Mouse (Mus musculus) lung, adult 2 months (tissue): Measurements from ENCODE around the gene Prm1.

Source experiments
- CTCF ChIP-seq: fragments of 200-500 bp; IDR thresholded peaks from 2 replicates; pipeline ENCODE4 v1.5.1; 2011; ENCODE audit warnings: mild to moderate bottlenecking, low read length, control low read depth; ENCODE audit not compliant: insufficient read depth
- POLR2A ChIP-seq: fragments of 200-500 bp; IDR thresholded peaks from 2 replicates; pipeline ENCODE4 v1.6.1; 2011; ENCODE audit warnings: low read depth, mild to moderate bottlenecking, control low read depth, low read length, borderline replicate concordance; ENCODE audit errors: extremely low read depth

GRCm38 (mm10) chr16:10846503-10846902 is 40.9 kb upstream of the Prm1 start:
- TF ChIP-seq CTCF (peak; percentile 83), POLR2A (no peak)
